Mouse (Mus musculus): ENCODE measurements around the gene Wdtc1.

Wdtc1 gene

GRCm38 (mm10) chr4:133281951-133282481 is 71.3 kb downstream of the Wdtc1 start:
- no peak for DNase-seq (ENCODE audit: low spot score)

GRCm38 (mm10) chr4:133281513-133281912 is 71.8 kb downstream of the Wdtc1 start:
- no peak for DNase-seq (ENCODE audit: low spot score)

GRCm38 (mm10) chr4:133278482-133278881 is 74.8 kb downstream of the Wdtc1 start:
- no peak for DNase-seq (ENCODE audit: low spot score)

DNA sequence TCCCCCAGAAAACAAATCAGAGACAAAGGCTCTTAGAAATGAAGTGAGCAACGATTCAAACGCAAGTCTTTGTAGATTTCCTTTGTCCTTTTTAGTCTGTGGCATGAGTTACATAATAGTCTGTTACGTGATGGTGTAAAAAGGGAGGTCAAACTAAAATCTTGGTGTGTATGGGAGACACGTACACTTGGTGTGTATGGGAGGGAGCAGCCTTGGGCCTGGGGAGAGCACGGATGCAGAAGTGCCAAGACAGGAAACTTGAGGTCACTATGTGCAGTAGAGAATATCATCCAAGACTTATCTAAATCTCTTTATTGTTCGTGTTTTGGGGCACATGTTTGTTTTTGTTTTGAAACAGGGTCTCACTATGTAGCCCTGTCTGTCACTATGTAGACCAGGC is 75.2 kb downstream of the Wdtc1 start:
- DNase-seq (ENCODE audit: low spot score), result no peak

DNA sequence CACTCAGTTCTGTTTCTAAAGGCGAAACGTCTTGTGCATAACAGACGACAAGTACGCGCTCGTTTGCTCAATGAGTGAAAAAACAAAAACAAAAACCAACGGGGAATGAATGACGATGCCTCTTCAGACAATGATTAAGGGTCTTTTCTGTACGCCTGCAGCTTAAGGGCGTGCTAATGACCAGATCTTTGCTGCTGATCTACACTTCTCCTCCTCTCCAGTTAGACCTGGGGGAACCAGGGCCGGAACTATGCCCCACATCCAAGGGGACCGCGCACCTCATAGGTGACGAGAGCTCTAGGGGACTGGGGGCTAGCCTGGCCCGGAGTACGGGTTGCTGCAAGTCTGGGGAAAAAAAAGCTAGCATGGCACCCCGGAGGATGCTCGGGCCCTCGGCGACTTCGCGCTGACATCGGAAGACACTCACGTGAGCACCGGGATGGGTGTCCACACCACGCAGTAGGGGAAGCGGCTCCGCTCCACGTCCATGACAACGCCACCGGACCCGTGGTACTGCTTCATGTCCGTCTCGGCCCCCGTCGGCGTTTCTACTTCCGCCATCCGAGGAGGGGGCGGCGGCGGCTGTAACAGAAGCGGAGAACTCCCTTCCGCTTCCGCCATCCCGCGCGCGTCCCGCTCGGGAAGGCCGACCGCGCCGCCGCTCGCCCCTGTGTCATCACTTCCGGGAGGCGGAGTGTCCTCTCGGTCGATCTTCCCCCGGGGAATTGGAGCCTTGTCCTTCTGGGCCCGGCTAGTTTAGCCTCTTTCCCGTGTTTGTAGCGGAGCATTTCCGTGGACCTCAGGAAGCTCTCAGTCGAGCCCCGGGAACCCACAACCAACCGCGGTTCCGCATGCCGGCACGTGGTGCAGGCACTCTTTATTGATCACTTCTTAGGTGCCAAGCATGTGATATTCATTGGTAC is 75.9 kb downstream of the Wdtc1 start, which contains the start of gene Tmem222:
TSS of gene Tmem222 (minus strand) at position 689 of the 923 bp plus-strand sequence.
- peak; percentile 99 for DNase-seq (ENCODE audit: low spot score)

- no peak for DNase-seq (ENCODE audit: low spot score)
Observed at GRCm38 (mm10) chr4:133270929-133271328, 82.4 kb downstream of the Wdtc1 start.

DNA sequence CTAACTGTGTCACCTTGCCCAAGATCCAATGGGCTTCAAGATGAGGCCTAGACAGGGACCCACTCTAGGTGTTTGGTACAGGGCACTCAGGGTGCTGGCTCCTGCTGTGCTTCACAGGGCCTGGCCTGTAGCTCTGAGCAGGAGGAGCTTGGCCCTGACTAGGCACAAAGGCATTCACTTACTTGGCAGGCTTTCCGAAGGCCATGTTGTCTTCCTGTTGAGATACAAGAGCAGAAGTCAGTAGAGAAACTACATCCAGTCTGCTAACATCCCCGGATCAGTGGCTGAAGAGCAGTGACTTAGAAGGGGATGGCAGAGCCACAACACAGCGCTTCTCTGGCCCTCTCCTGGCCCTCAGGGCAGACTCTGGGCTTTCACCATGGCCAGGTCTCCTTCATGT is 83.7 kb downstream of the Wdtc1 start:
- DNase-seq (ENCODE audit: low spot score), result no peak

DNA sequence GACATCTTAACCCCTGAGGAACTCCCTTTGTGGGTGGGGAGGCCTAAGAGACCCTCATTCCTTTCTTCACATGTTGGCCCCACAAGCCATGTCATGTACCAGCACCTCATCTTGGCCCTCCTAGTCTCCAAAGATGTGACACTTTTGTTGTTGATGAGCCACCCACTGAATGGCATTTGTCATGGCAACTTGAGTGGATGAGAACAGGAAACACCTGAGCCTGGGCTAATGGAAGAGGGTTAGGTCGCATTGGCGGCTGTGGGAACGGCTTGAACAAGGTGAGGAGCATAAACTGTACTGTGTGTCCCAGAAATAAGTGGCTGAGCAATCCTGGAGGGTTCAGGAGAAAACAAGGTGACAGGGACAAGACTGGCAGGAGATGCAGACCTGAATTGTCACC is 84.3 kb downstream of the Wdtc1 start:
- no peak for DNase-seq (ENCODE audit: low spot score)

GRCm38 (mm10) chr4:133266248-133266880 is 86.9 kb downstream of the Wdtc1 start:
- DNase-seq (ENCODE audit: low spot score), result no peak

GRCm38 (mm10) chr4:133265759-133266158 is 87.5 kb downstream of the Wdtc1 start:
- no peak for DNase-seq (ENCODE audit: low spot score)

DNA sequence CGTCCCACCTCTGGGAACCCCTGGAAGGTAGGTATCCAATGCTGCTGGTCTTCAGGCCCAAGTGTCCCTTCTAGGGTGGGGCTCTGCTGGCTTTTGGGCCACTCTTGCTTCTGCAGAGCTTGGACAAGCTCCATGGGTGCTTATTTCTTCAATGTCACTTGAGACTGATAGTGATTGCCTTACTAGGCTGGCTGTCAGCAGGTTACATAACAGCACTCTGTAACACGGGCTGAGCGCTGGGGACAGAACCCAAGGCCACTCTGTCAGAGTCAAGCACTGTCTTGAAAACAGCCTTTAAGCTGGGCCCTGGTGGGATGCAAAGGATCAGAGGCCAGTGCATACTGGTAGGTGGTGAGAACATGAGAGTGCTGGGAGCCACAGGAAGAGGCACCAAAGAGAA is 88.0 kb downstream of the Wdtc1 start:
- no peak for DNase-seq (ENCODE audit: low spot score)

DNA sequence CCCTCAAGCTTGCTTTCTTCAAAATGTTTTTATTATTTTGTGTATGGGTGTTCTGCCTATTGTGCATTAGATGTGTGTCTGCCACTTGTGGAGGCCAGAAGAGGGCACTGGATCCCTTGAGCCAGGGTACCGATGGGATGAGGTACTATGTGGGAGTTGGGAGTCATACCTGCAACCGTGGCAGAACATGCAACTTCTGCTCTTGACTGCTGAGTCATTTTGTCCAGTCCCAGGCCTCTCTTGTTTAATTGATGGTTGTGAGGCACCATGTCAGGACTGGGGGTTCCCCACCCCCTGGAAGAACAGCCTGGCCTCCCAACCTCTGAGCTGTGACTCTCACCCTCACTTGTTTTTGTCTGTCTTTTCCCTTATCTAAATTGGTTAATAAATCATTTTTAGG is 88.7 kb downstream of the Wdtc1 start:
- no peak for DNase-seq (ENCODE audit: low spot score)

DNA sequence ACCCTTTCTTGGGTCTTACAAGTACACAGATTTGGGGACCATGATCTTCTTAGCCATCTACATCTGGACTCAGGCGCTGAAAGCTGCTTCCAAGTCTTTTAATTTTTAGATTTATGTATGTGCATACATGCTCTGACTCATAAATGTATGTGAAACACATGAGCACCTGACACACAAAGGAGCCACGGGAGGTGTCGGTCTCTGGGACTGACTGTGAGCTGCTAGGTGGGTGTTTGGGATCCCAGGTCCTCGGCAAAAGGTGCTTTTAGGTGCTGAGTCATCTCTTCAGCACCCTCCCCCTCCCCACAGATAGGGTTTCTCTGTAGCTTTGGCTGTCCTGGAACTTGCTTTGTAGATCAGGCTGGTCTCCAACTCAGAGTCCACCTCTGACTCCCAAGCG is 89.5 kb downstream of the Wdtc1 start:
- DNase-seq (ENCODE audit: low spot score), result no peak

DNA sequence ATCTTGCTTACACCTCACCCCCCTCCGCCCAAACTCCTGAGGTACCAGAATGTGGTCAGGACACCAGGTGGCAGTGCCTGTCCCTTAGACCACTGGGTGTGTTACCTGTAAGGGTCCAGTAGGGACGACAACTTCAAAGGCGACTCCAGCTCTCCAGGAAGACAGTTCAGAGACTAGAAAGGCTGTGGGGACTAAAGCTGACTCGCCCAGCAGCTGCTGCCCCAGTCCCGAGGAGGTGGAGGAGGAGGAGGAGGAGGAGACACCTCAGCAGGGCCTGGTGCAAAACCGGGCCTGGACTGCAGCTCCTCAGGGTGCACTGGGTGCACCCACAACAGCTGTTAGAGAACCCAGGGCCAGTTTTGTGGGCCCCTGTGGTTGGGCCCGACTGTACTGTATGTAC is 90.4 kb downstream of the Wdtc1 start, which contains the start of gene Sytl1:
TSS of gene Sytl1 (minus strand) at position 232 of the 400 bp plus-strand sequence.
- DNase-seq (ENCODE audit: low spot score), result no peak

GRCm38 (mm10) chr4:133262375-133262765 is 90.9 kb downstream of the Wdtc1 start:
- no peak for DNase-seq (ENCODE audit: low spot score)

DNA sequence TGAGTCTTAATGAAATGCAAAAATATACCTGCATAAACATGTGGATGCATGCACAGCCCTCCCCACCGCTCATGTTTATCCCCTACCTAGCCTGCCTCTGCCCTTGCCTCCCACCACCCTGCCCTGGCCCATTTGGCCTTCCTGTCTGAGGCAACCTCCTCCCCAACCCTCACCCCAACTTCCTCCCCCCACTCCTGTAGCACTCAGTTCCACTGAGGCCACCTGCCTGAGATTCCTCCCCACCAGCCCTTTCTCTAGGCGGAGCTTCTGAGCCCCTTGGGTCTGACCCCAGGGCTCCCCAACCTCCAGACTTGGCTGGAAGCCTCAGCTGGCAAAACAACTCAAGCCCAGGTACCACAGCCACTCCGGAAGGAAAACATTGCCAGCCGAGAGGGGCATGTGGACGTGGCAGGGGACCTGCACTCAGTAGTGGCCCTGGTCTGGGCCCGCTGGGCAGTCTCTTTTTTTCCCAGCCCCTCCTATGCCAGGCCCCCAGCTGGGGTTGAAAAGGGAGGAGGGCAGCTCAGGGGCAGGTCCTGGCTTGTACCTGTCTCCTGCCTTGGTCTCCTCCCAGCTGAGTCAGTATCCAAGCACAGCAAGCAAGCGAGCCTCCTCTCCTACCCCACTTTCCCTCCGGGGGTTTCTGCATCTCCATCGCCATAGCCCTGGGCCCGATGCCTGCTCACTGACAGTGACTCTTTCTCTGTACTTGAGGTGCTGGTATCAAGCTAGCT is 91.5 kb downstream of the Wdtc1 start:
- no peak for DNase-seq (ENCODE audit: low spot score)

GRCm38 (mm10) chr4:133257798-133258408 is 95.4 kb downstream of the Wdtc1 start:
- DNase-seq (ENCODE audit: low spot score), result no peak

GRCm38 (mm10) chr4:133257230-133257629 is 96.1 kb downstream of the Wdtc1 start:
- no peak for DNase-seq (ENCODE audit: low spot score)

GRCm38 (mm10) chr4:133256820-133257219 is 96.5 kb downstream of the Wdtc1 start:
- DNase-seq (ENCODE audit: low spot score), result no peak

- DNase-seq (ENCODE audit: low spot score), result no peak
Observed at GRCm38 (mm10) chr4:133255392-133255791, 97.9 kb downstream of the Wdtc1 start.

DNA sequence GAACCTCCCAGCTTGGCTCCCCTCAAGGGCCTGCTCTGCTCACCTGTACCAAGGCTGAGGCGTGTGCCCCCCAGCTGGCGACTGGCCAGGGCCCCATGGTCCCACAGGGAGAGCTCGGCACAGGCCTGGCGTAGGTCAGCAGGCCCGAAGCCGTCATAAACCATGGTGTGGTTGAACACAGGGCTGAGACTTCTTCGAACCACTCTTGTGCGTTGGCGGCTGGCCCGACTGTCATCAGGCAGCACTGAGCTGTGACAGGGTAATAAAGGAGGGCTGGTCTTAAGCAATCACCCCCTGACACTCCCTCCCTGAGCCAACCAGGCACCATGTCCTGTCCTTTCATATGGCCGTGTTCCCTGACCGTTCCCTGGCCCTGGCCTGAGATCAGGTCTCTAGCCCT is 99.9 kb downstream of the Wdtc1 start:
- DNase-seq (ENCODE audit: low spot score), result no peak

- DNase-seq (ENCODE audit: low spot score), result no peak
Observed at GRCm38 (mm10) chr4:133252089-133252488, 101.2 kb downstream of the Wdtc1 start.

All from MN1 (cell line).